Mouse (Mus musculus) lung, postnatal 0 days (tissue): ENCODE measurements around the gene Olfr1136.

Experiments used
- CTCF ChIP-seq: IDR thresholded peaks from 2 replicates; pipeline ENCODE4 v1.5.1; 2016; ENCODE audit warnings: antibody characterized with exemption, mild to moderate bottlenecking
- EP300 ChIP-seq: IDR thresholded peaks from 2 replicates; pipeline ENCODE4 v1.6.1; 2016; ENCODE audit warnings: antibody characterized with exemption, mild to moderate bottlenecking, control low read depth

GRCm38 (mm10) chr2:87739878-87740277 is 46.1 kb upstream of the Olfr1136 start, which contains the start of gene Olfr1138:
- TF ChIP-seq CTCF (no peak), EP300 (no peak)
